8 mouse cellular contexts compared by ENCODE assay signal in the genomic region with DNA sequence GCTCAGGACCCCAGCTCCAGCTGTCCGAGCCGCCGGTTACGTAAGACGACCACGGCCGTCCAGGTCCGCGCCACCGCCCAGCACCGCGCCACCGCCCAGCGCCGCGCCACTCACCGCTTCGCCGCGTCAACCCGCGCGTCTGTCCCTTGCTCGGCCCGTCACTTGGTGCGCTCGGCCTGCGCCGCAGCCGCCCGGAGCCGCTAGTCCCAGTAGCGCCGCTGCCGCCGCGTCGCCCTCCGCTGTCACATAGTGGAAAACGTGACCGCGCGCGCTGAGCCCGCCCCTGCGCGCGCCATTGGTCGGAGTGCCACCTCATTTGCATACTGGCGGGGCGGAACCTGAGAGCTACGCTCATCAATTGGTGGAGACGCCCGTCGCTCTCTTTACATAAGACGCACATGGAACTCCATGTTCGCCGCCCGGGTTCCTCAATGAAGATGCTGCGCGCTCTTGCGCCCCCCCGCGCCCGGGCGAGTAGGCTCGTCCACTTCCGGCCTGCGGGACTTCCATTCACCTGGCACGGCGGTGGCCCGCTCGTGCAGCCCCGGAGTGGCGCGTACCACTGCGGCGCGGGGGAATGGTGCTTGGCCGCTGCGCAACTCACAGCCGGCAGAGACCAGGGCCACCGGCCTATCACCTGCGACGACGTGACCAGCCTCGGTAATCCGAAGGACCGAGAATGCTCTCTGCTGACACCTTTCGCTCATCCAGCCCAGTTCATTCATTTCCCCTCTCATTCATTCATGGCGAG. TPM values are rescaled to one million over a fixed set of nuclear protein-coding genes. Genes with fewer than 3 reads are reported as not detected.
A peak's percentile ranks its signal among the peaks of the same experiment; 100 is the strongest.
DNase-seq lines count a peak whose midpoint lies in the region; ATAC-seq and TF ChIP-seq lines count a peak whose summit lies in the region.

Gene Per2 (minus strand): TSS at position 266 of the 751 bp plus-strand sequence.

- 0 out of 2 replicates have a peak, but pooled peaks have one; percentile 21 for TF ChIP-seq CTCF in olfactory bulb, adult 2 months (IDR thresholded peaks at IDR 0.05; ENCODE audit: insufficient read depth, low read depth, low read length)

- peak; percentile 87 to 90 for ATAC-seq in hematopoietic stem cell, adult 5-6 weeks (replicated peaks in 1 of 2; ENCODE audit: insufficient read depth in 1 of 2, low FRiP score in 2 of 2, low TSS enrichment in 1 of 2, low read depth in 1 of 2, poor library complexity in 2 of 2, severe bottlenecking in 2 of 2)
- ATAC-seq in lung, embryonic 15.5 days (ENCODE audit: borderline replicate concordance, extremely low read depth, low FRiP score, low TSS enrichment): peak; percentile 92

- H3K36me3 ChIP-seq in lung, embryonic 15.5 days: no peaks in the 10 kb centered on the region

- peak within 1 kb of the TSS; percentile 92 for H3K27ac ChIP-seq in lung, embryonic 15.5 days
- peak within 1 kb of the TSS; percentile 91 for H3K27ac ChIP-seq in olfactory bulb, adult 2 months (ENCODE audit: insufficient read depth, low read depth, low read length)

- under 1% methylated on average over 91 of the region's 91 CpGs for WGBS in lung, embryonic 15.5 days
- WGBS in olfactory bulb, adult 2 months: under 1% methylated on average over 91 of the region's 91 CpGs

- no peaks in the 10 kb centered on the region for H3K27me3 ChIP-seq in lung, embryonic 15.5 days

- peak within 1 kb of the TSS; percentile 65 for H3K9ac ChIP-seq in lung, embryonic 15.5 days

- peak within 1 kb of the TSS; percentile 79 for H3K4me3 ChIP-seq in lung, embryonic 15.5 days
- H3K4me3 ChIP-seq in olfactory bulb, adult 2 months (ENCODE audit: insufficient read depth, low read depth, low read length): peak within 1 kb of the TSS; percentile 75

- peaks cover 50% of the 10 kb centered on the region for H3K4me1 ChIP-seq in lung, embryonic 15.5 days
- peaks cover 36% of the 10 kb centered on the region for H3K4me1 ChIP-seq in olfactory bulb, adult 2 months (ENCODE audit: control insufficient read depth, insufficient read depth, low read length)

- TF ChIP-seq POLR2A in olfactory bulb, adult 2 months (IDR thresholded peaks at IDR 0.05; ENCODE audit: insufficient read depth, low read depth, low read length): peak; percentile 57; the same call in 1 of the 2 replicates

- DNase-seq in MN1 (ENCODE audit: low spot score): peak; percentile 99
- peak; percentile 100 for DNase-seq in cerebellum, adult 8-10 months
- peak; percentile 100 for DNase-seq in forelimb bud, embryonic 11.5 days (ENCODE audit: low read depth, low spot score)
- peak; percentile 99 for DNase-seq in layer of hippocampus, adult 9-10 months (ENCODE audit: low spot score)
- peak; percentile 98 to 99 for DNase-seq in thymus, adult 18-20 months

- no peaks in the 10 kb centered on the region for H3K9me3 ChIP-seq in lung, embryonic 15.5 days

- H3K4me2 ChIP-seq in lung, embryonic 15.5 days: peak within 1 kb of the TSS; percentile 78

RNA-seq across cellular contexts. Expression of gene Per2, which starts in this region (rescaled TPM):
- total RNA-seq in hematopoietic stem cell, adult 5-6 weeks (2017): 5.9 and 6.7 TPM in 2 replicates
- 8.2 and 11.4 TPM in 2 replicates for polyA plus RNA-seq in lung, embryonic 15.5 days (2015; fragmentation: Nextera tagmentation; extraction: Ambion mirVana)
- polyA plus RNA-seq in olfactory bulb, adult 2 months (2012; ENCODE audit: insufficient read depth, insufficient read length, low replicate concordance, missing spikeins): not detected in 2 replicates

Comparison
In these comparisons a context has a peak if more than half of its experiments do, and no peak if none do; other contexts are left out.
1. Peak in every context shown above with its lines: DNase-seq, ATAC-seq, H3K4me3 ChIP-seq and H3K27ac ChIP-seq.